Mouse (Mus musculus) embryo, embryonic 11 days (tissue): ENCODE results near the gene Nphs1.
"Not testable (repeated sequence)": the region's sequence is repeated elsewhere in the genome, so short reads cannot be mapped to it uniquely, and the experiment has no call there.

ENCODE experiments used
- DNase-seq: peaks from one replicate; pipeline ENCODE4 v3.0.0-alpha.2; 2015

Gene Nphs1

DNA sequence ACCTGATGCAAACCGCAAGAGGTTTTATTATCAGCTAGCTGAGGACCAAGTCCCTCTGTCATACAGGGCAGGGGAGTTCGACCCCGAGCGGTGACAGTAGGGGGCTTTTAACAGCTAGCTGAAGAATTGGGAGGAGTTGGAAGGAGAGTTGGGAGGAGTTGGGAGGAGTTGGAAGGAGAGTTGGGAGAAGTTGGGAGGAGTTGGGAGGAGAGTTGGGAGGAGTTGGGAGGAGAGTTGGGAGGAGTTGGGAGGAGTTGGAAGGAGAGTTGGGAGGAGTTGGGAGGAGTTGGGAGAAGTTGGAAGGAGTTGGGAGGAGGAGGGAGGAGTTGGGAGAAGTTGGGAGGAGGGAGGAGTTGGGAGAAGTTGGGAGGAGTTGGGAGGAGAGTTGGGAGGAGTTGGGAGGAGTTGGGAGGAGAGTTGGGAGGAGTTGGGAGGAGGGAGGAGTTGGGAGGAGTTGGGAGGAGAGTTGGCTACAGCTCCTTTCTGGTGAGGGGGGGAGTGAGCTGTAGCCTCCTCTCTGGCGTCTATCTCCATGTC, 37.5 kb downstream of the Nphs1 start:
- DNase-seq: not testable (repeated sequence)

DNA sequence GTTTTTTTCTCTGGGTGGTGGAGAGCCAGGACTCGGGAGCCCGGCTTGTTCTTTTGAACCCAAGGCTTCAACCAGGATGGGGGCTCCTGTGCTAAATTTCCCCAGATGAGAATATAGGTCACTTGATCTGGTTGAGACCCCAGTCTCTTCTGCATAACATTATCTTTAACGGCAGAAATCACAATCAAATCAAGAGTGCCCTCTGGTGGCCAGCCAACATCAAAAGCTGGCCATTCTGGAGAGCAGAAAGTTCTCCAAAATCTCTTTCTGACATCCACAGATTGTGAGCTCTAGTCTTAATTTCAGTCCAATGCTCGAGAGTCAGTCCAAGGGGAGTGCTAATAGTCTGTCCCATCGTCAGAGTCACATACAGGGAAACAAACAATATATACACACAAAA, 43.0 kb downstream of the Nphs1 start:
- not testable (repeated sequence) for DNase-seq

DNA sequence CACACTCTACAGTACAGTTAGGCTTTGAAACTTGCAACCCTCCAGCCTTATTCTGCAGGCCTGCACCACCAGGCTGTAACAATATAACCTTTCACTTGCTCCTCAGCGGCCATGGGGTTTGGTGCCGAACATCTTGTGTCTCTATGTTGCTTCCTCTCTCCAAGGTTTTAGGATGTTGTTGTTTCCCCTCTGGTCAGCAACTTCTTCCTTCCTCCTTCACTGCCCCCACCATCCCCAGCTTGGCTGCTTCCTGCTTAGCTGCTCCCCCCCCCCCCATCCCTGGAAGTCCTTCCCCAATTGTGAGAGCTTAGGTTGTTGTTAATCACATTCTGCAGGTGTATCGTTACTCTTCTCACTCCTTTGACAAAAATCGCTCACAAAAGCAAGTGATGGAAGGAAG, 49.9 kb downstream of the Nphs1 start:
- no peak for DNase-seq

DNA sequence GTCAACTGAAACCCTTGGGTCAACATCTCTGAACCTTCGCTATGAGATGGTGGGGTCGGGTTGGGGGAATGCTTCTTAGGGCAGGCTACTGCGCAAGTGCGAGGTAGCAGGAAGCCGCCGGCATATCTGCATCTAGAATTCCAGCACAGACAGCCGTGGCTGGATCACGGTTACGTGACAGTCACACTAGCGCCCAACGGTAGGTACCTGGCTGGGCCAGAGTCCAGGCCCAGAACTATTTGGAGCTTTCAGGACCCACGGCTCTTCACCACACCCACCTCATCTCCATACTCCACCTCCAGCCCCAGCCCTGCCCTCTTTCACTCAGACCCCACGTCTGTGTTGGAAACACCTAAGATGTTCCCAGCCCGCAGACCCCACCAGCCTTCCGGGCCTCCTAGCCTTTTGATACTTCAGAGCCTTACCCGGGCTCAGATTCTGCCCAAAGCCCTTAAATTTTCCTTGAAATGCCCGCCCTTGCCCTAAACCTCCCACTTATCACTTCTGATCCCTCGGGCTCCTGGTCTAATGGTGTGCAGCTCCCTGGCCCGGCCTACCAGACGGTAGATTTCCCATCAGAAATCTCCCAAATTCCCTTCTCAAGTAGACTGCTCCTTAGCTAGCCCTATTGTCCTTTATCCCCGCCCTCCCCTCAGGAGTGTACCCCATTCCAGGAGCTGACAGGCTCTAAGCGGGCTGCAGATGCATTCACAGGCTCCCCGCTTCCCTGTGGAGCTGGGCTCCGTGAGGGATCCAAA, 57.1 kb downstream of the Nphs1 start:
- DNase-seq: no peak

DNA sequence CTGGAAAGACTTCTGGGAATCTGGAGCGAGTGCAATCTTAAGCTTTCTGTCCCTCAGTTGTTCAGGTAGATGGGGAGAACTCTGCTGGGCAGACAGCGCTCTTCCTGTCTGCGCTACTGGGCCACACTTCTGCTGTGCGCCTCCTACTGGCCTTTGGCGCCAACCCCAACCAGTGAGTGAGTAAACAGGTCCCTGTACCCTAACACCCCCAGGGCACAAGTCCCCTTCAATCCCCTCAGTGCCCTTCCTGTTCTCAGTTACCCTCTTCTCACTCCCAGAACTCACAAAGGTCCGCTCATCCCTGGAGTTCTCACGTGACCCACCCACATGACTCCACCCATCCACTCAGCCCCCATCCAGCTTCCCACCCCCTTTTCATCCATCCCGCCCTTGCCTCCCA, 60.2 kb downstream of the Nphs1 start:
- no peak for DNase-seq

DNA sequence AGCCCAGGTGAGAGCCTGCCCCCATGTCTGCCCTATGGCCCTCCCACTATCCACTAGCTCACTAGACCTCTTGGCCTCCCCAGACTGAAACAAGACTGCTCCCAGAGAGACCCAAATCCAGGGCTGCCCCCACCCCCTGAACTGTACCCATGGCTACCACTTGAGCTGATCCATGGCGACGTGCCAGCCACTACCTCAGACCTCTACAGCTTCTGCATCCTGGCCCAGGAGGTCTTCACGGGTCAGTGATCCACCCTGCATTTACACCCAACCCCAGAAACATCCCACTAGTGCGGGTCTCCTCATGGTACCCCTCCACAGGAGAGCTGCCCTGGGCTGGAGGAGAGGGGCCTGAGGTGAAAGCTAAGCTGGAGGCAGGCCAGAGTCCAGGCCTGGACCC, 62.3 kb downstream of the Nphs1 start:
- no peak for DNase-seq

DNA sequence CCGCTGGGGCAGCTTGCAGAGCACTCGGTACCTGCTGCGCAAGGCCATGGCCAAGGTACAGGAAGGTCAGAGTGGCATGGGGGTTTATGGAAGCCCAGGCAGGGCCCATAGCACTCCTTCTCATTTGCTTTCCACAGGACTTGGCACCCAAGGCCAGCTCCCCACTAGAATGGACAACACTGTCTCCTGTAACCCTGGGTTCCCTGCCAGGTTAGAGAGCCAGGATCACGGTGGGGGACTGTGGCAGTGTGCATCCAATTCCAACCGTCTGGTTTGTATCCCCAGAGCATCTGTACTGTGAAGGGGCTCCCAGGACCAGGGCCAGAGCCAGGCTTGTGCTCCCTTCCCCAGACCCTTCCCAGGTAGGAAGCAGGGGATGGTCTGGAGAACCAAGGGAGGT, 62.7 kb downstream of the Nphs1 start:
- DNase-seq: no peak

DNA sequence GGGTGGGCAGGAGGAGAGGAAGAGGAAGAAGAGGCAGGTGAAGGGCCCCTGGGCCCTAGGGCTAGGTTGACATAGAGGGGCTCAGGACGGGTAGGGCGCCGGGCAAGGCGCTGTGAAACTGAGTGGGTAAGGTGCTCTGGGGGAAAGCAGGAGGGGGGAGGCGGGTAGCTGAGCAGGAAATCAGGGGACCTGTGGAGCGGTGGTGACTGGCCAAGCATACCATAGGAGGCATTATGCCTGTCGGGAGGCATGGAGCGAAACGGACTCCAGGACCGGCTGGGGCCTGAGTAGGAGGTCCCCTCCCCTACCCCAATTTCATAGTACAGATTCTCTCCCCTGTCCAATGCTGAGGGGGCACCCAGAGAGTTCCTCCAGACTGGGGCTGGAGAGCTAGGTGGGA, 64.8 kb downstream of the Nphs1 start:
- DNase-seq: no peak

DNA sequence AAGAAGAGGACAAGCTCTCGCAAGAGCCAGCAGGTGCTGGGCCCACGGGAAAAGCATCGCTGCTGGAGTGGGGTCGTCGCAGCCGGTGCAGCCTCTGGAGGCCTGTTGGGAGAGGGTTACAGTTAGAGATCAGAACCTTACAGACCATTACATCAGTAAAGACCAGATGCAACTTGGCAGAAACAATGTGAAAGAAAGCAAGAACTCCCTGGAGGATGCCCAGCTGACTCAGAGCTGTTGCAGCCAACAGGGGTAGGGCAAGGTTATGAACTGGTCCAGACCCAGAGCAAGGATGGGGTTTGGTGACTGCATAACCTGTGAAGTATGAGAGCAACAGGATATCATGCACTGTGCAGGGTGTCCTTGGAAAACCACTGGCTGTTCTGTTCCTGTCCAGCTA, 66.4 kb downstream of the Nphs1 start:
- DNase-seq: no peak

DNA sequence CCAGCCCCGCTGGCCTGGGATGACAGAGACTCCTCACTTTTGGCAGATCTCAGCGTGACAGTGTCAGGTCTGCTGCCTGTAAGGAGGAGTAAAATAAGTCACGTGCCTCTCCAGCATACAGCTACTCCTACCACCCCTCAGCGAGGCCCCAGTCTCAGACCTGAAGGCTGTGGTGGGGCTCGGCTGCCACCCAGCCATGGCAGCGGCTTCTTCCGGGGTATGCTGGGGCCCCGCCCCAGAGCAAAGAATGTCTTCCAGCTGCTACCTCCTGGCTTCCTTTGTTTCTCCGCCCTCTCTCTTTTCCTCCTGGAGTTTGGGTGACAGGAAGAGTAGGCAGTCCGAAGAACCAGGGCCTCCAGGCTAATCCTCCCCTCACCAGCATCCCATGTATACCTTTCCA, 67.8 kb downstream of the Nphs1 start:
- DNase-seq: peak; percentile 24

DNA sequence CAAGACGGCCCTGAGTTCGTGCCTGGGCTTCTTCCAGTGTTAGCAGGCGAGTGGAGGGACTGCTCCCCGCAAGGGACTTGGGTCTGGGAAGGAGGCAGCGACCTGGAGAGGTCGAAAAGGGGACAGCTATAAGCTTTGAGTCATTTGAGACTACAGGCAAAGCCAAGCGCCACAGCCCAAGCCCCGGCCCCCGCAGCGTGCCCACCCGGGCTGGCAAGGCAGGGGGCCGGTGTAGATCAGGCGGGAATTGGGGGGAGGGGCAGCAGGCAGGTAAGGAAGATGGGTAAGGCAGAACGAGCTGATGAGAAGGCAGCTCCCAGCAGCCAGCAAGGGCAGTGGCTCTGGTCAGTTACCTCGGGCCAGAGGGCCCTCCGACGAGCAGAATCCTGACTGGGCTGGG, 68.3 kb downstream of the Nphs1 start:
- DNase-seq: no peak

DNA sequence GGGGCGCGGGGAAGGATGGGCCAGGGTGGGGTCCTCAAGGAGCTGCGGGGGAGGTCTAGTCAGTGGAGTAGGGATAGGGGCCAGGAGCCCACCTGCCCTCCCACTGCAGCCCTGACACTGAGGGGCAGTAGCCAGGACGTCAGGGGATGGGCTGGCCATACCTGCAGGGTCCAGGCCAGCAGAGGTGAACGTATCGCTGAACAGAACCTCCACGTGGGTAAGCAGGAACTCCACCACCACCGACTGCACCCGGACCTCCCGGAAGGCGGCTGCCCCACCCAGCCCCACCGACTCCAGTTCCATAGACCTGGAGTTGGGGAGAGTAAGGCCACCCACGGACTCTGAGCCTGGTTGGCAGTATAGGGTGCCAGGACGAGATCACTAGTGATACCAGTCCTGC, 68.9 kb downstream of the Nphs1 start:
- DNase-seq: no peak

DNA sequence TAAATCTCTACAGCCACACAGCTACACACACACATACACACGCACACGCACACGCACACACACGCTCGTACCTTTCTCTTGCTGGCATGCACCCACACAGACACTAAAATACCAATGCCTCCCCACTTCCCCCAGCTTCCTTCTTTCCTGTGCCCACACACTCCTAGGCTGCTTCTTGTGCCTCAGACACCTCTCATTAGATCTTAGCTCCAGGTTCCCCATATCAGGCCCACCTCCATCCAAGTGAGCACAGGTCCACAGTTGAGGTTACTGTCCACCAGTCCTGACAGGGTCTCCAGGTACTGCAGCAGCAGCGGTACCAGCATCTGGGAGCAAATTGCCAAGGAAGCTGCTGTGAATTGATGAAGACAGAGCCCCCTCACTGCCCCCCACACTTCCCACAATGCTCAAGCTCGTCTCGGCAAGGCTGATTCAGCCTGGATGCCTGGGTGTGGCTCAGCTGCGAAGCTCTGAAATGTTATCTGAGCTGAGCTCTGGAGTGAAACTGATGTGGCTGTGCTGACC, 73.2 kb downstream of the Nphs1 start:
- no peak for DNase-seq

DNA sequence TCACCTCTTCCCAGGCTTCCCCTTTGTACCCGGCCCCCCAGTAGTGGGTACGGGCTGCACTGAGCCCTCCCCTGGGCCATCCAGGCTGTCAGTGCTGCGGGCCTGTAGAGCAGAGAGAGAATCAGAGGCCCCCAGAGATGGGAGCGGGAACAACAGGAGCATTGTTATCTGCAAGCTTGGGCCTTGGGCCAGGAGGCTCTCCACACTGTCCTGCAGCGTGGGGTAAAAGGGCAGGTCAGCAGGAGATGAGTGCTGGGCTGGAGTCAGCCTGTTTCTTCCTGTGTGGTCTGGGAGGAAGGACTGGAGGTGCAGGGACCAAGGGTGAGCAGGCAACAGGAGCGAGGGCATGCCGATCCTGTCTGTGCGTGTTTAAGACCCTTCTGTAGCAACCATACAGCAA, 74.8 kb downstream of the Nphs1 start:
- peak; percentile 53 for DNase-seq

DNA sequence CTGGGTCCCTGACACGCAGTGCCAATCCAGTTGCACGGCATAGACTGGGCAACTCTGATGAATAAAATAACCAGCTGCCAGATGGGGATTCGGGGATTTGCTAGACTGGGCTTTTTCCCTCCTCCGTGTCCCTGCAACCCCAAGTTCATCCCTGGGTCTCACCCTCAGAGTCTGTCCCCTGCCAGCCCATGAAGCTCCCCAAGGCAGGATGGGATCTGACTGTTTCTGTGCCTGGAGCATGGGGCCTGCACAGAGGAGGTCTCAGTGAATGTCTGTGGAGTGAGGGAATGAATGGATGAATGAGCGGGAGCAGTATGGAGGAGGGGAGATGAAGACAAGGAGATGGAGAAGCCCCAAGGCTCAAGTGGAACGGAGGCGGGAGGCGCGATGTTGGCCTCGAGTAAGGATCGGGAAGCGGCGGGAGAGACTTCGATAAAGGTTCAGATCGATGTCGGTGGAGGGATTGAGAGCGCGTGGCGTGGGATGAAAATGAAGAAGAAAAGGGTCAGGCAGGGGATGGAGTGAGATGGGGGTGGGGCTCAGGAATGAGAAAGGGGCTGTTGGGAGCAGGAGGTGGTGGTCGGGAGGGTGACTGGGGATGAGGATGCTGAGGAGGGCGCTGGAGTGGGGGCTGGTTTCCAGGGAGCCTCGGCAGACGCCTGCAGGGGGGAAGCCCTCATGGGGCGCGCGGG, 76.0 kb downstream of the Nphs1 start:
- DNase-seq: peak; percentile 54

DNA sequence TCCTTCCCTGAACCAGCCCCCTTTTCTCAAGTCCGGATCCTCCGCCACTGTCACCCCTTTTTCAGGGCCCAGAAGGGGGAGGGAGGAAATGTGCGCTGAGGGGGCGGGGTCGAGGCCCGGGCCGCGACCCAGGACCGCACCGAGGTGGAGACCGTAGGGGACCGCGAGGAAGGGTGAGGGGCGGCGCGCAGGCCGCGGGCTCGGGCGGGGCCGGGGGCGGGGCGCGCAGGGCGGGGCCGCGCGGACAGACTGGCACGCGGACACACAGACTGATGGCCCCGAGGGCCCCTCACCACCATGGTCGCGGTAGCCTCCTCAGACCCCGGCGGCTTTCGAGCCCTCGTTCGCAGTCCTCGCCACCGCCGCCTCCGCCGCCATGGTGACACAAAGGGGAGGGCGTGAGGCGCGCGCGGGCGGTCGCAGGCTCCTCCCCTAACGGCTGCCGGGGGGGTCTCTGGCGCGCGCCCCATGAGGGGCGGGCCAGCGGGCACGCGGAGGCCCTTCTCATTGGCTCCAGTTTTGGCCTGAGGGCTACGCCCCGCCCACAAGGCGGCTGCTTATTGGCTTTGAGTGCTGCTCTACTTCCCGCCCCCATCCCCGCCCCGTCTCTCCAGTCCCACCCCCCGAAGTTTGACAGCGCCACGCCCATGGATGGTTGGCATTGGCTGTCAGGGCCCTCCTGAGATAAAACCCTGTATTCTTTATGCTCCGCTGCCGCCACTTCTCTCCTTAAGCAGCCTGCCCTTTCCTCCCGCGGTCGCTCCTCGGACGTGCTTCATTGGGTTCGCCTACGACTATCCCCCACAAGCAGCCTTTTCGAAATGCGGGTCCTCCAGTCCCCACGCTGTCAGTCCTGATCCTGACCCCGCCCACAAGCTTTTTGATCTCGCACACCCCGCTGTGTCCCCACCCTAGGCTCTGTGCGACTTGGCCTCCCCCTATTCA, 76.8 kb downstream of the Nphs1 start, which contains the start of gene Arhgap33:
Gene Arhgap33, minus strand, starts transcription at position 428 of the 945 bp plus-strand sequence.
- peak; percentile 100 for DNase-seq
